Mouse (Mus musculus): ENCODE measurements around the gene Cldn14.

DNA sequence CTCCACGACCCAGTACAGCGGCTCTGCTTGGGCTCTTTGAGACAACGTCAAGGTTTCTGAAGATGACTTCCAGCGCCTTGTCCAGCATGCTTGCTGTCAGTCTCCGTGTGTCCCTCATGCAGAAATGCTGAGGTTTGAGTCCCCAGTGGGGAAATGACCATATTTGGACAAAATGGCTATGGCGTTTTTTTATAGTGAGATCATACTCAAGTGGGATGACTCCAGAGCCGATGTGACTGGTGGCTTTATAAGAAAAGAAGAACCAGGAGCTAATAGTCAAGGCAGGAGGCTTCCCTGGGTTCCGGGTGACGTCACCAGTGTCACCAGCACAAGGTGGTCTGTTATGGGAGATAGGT lies 30.3 kb upstream of the Cldn14 start:
- TF ChIP-seq CTCF (IDR thresholded peaks at IDR 0.05) (no peak), POLR2A (IDR thresholded peaks at IDR 0.05; ENCODE audit: insufficient read depth, low read depth, low read length) (no peak)

All from heart, adult 2 months (tissue).